Mouse (Mus musculus) embryonic fibroblast, embryonic 13.5 days (primary cell): ENCODE data around the gene Slc22a14. TPM values are rescaled to one million over a fixed set of nuclear protein-coding genes. Genes with fewer than 3 reads are reported as not detected.

Experiments used
- H3K27ac ChIP-seq: 2 replicates; pipeline ENCODE4 v1.5.1; 2012; ENCODE audit warnings: low read length, control low read depth, inconsistent platforms; ENCODE audit not compliant: insufficient read depth
- H3K4me1 ChIP-seq: 2 replicates; pipeline ENCODE4 v1.6.1; 2011; ENCODE audit warnings: low read length; ENCODE audit not compliant: control insufficient read depth, insufficient read depth
- H3K4me3 ChIP-seq: 2 replicates; pipeline ENCODE4 v1.5.1; 2011; ENCODE audit warnings: mild to moderate bottlenecking, control low read depth, low read length; ENCODE audit not compliant: insufficient read depth
- CTCF ChIP-seq: IDR thresholded peaks from 2 replicates; pipeline ENCODE4 v1.5.1; 2011; ENCODE audit warnings: mild to moderate bottlenecking, control low read depth, low read length, moderate library complexity, borderline replicate concordance; ENCODE audit not compliant: insufficient read depth
- POLR2A ChIP-seq: IDR thresholded peaks from 2 replicates; pipeline ENCODE4 v1.6.1; 2011; ENCODE audit warnings: low read depth, mild to moderate bottlenecking, control low read depth, low read length, moderate library complexity
- polyA plus RNA-seq: library from polyadenylated mRNA; stranded (reverse); fragments of >200 nt; gene quantifications from 2 replicates; pipeline ENCODE4 v1.2.4, GENCODE M21; 2011; ENCODE audit warnings: low read depth; ENCODE audit not compliant: missing spikeins, insufficient read length

The Slc22a14 gene
- polyA plus RNA-seq, 1 experiment: not detected

DNA sequence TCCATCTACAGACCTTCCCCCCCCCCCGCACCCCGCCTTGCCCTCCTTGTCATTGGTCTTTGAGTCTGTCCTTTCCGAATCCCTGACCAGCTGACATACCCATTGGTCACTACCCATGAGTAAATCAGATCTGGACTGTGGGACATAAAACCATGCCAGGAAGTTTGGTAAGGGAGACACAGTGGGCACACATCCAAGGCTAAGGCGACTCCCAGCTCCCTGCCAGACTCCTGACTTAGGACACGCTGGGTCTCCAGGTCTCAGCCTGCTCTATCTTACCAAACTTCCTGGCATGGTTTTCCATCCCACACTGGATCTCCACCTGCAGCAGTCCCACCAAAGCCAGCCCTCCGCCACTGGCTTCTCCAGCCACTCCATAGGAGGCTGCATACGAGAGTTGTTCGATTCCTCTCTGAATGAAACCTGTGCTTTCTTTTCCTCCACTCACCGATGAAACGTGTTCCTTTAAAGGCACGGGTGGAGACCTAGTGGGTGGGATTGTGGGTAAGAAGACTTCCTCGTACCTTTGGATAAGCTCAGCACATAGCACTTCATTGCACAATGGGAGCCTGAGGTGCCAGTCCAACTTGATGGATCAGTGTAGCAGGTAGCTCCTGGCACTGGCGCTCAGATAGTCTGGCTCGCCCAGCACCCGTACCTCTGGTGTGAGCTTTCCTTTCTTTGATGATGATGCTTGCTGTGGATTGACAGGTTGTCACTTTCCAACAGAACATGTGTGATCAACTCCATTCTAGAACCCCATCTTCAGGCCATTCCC is 35.0 kb downstream of the Slc22a14 start:
- no peak overlapping the region for H3K27ac ChIP-seq
- TF ChIP-seq CTCF: no peak
- no peak overlapping the region for H3K4me3 ChIP-seq
- H3K4me1 ChIP-seq: no peaks in the 10 kb centered on the region; the same call in 1 of the 2 replicates

DNA sequence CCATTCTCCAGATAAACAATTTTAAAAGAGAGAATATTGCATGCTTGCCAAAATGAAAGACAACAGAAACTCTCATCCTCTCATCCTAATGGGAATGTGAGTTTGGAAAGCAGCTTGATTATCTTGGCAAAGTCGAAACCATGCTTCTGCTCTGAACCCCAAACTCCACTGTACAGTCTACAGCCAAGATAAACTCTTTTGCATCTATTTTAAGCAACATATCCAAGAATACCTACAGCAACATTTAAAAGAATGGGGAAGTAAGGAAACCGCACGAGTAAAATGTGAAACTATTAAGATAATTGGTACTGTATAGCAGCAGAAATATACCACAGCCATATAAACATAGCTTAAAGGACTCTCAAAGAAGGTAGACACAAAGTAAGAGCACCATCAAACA is 36.9 kb downstream of the Slc22a14 start:
- TF ChIP-seq CTCF: no peak
- TF ChIP-seq POLR2A: no peak
- H3K4me3 ChIP-seq: no peak overlapping the region
- no peaks in the 10 kb centered on the region for H3K4me1 ChIP-seq
- peak overlapping the region; percentile 59; the same call in 1 of the 2 replicates for H3K27ac ChIP-seq

DNA sequence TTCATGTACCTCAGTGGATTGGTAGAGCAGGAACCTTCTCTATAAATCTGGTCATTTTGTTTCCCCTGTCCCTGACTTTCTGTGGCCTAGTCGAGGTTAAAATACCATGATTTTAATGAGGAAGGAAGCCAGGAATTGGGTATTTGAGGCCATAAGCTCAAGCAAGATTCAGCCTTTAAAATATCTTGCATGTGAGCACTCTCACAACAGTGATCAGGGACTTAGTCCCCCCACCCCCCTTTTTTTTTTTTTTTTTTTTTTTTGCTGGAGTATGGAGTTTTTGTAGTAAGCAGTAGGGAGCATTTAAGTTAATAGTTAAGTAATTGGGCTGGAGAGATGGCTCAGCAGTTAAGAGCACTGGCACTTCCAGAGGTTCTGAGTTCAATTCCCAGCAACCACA is 41.2 kb downstream of the Slc22a14 start:
- Histone ChIP-seq H3K27ac (no peak overlapping the region), H3K4me1 (peaks cover 4% of the 10 kb centered on the region; the same call in 1 of the 2 replicates), H3K4me3 (no peak overlapping the region)
- TF ChIP-seq CTCF: no peak
- no peak for TF ChIP-seq POLR2A

DNA sequence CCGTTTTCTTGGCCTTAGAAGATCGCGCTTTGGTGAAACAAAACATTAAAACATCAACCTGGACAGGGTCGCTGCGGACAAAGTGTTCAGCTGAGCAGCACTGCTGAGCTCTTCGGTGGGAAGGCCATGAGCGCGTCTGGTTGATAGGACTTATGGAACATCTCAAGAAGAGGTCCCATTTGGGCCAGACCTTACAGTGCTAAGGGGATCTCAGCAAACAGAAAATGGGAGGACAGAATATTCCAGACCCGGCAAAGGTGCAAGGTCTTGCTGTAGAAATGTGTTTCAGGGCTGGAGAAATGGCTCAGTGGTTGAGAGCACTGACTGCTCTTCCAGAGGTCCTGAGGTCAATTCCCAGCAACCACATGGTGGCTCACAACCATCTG is 42.1 kb downstream of the Slc22a14 start:
- H3K4me1 ChIP-seq: peaks cover 10% of the 10 kb centered on the region
- no peak for TF ChIP-seq CTCF

DNA sequence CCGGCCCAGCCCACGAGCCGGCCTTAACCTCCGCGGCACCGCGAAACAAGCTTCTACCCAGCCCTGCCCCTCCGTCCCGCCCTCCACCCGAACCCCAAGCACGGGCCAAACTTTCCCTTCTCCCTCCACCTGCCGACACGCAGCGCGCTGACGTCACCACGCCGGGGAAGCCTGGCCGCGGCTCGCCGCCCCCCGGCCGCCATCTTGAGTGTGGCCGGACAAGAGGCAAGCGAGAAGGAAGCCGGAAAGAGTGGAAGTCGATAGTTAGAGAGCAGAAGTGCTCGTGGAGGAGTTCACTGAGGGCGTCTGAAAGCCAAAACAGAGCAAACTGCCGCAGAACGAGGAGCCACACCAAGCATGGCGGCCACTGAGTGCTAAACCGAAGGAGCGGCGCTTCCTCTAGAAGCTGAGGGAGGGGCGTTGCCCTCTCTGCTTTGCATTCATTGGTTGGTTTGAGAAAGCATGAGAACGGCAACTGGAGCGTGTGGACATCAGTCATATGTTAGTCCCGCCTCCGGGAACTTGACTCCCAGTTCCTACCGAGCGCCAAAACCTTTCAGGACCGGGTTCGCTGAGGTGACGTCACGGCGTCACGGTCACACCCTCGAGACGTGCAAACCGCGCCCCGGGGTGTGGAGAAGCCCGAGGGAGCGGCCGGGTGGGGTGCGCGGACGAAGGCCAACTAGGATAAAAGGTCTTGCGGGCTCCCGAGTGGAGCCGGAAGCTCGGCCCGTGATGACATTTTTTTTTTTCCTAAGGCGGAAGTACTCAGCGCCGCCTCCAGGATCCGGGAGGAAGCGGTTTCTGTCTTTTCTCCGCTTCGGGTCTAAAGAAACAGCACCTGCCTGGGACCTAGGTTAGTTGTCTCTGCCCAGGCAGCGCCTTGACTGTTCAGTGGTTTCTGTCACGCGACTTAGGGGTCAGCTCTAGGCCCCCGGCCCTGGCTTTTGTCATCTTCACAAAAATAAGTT is 42.8 kb downstream of the Slc22a14 start, which contains the start of gene Oxsr1:
TSS of gene Oxsr1 (minus strand) at position 139 of the 971 bp plus-strand sequence.
- Histone ChIP-seq H3K27ac (peak within 1 kb of the TSS; percentile 72), H3K4me1 (peaks cover 11% of the 10 kb centered on the region), H3K4me3 (peak within 1 kb of the TSS; percentile 87)
- TF ChIP-seq POLR2A: peak; percentile 79
- TF ChIP-seq CTCF: no peak

More for the DNA sequence above, 42.1 kb downstream of the Slc22a14 start:
- H3K27ac ChIP-seq: peak overlapping the region; percentile 72
- H3K4me3 ChIP-seq: peak overlapping the region; percentile 57

DNA sequence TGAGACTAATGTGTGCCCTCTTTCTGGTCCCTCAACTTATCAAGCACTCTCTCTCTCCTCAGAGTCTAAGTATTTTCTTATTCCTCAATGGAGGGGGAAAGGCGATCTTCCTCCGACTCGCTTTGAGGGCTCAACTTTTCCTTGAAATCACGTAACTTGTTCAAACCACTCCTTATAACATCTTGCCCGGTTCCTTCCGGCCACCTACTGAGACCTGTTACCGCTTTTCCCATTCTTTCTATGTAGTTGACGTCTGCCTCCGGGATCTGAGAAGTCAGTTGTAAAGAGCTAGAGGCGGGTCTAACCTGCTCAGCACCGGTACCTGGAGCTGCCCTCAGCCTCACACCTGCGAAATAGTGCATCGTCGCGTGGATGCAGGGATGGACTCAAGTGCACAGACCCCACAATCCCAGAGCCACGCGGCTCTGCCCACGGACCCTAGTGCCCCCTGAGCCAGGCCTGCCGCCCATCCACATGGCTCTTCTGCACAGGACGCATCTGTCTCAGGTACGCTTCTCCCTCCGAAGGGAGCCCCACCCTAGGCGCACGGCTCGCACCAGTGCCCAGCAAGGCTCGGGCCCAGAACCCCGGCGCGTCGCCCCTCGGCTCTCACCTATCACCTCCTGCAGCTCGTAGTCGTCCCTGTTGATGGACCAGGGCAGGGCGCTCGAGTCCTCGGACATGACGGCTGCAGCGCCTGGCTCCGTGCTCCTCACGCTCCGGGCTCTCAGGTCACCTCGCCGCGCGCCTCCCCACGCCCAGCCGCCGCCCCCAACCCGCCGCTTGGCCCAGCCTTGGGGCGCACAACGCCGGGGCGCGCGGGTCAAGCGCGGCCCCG is 43.7 kb downstream of the Slc22a14 start:
- no peak for TF ChIP-seq CTCF
- peak overlapping the region; percentile 87 for H3K4me3 ChIP-seq
- H3K4me1 ChIP-seq: peaks cover 11% of the 10 kb centered on the region
- H3K27ac ChIP-seq: peak overlapping the region; percentile 54

DNA sequence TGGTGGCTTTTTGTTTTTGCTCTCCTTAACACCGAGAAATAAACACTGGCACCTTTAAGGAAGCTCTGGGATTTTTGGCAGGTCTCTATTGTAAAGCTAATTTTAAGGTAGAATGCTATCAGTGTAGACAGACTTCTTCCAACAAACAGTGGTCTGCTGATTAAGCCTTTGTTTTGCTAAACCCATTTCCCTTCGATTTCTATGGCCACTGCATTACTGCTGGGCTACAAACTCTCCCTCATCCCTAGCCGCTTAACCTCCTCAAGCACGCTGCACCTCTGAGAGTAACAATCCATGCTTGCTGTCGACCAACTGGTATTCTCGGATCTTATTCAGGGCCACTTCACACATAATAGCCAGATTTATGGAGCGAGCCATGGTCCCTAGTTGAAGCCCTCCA is 44.4 kb downstream of the Slc22a14 start:
- no peak for TF ChIP-seq CTCF
- TF ChIP-seq POLR2A: no peak
- H3K4me1 ChIP-seq: peaks cover 11% of the 10 kb centered on the region
- H3K4me3 ChIP-seq: peak overlapping the region; percentile 87

DNA sequence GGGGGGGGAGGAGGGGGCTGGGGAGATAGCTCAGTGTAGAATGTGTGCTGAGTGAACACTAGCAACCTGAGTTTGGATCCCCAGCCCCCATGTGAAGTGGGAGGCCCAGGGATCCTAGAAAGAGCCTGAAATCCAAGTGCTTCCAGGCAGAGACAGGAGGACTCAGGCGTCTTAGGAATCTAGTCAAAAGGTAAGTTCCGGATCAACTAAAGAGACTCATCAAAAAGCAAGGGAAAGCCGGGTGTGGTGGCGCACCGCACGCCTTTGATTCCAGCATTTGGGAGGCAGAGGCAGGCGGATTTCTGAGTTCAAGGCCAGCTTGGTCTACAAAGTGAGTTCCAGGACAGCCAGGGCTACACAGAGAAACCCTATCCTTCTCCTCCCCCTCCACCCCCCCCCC is 44.9 kb downstream of the Slc22a14 start:
- Histone ChIP-seq H3K4me3 (peak overlapping the region; percentile 87), H3K4me1 (peaks cover 11% of the 10 kb centered on the region), H3K27ac (no peak overlapping the region)
- TF ChIP-seq CTCF (no peak), POLR2A (no peak)

More for the DNA sequence above, 44.4 kb downstream of the Slc22a14 start:
- H3K27ac ChIP-seq: peak overlapping the region; percentile 11

DNA sequence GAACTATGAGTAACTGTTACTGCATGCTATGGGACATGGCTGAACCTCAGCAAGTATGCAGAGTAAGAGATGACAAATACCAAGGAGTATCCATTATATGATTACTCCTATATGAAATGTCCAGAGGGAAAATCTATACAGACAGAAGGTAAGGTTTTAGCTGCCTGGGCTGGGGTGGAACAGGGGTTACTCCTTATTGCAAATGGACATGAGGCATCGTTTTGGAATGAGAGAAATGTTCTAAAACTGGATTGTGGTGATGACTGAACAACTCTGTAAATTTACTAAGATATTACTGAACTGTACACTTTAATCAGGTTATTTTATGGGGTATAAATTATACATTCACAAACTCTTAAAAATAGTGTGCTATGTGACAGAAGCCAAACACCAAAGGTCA is 46.5 kb downstream of the Slc22a14 start:
- H3K4me1 ChIP-seq: peaks cover 14% of the 10 kb centered on the region
- H3K27ac ChIP-seq: peak overlapping the region; percentile 92
- TF ChIP-seq CTCF (no peak), POLR2A (no peak)
- no peak overlapping the region for H3K4me3 ChIP-seq

DNA sequence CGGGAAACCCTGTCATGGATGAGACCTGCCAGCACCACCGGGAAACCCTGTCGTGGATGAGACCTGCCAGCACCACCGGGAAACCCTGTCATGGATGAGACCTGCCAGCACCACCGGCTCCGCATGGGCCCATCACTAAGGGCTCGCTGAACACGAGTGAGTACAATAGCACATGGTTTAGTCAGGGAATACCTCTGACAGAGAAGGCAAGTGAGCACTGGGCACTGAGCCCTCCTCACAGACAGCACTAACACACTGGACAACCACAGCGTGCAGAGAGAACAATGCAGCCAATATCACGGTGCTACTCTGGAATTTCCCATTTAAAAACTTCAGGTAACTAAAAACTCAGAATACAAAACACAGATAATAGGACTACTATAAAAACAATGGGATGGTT is 52.3 kb downstream of the Slc22a14 start:
- no peak for TF ChIP-seq POLR2A
- no peak for TF ChIP-seq CTCF
- Histone ChIP-seq H3K27ac (no peak overlapping the region), H3K4me1 (peaks cover 3% of the 10 kb centered on the region; the same call in 1 of the 2 replicates), H3K4me3 (no peak overlapping the region)
